Mouse (Mus musculus): ENCODE results near the gene Pam.

Gene Pam

DNA sequence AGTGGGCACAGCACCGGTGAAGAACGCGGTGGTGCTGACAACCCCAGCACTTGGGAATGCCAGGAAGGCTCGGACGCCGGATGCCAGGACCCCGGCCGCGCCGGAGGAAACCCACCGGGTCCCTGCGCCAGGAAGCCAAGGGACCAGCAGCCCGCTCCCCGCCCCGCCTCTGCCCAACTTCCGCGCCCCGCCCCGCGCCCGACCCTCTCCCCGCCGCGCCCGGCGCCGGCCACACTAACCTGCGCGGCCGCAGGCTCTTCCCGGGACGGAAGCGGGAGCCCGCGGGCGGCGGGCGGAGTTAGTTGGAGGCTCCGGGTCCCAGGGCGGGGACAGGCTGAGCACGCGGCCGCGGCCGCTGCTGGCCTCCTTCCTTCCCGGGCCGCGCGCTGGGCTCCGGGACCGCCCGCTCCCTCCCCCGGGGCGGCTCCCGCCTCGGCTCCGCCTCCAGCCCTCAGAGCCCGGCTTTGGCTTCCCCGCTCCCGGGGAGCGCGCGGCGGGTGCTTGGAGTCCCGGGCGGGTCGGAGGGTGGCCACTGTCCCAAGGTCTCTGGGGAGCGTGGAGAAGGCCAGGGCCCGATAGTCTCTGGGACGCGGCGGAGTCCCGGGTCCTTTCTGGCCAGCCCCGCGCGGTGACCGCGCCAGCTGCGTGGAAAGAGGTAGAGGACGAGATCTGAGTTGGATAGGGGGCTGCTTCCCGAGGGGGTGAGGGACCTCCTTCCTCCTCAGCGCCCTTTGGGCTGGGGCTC is at the start of gene Pam:
TSS of gene Pam (minus strand) at position 401 of the 745 bp plus-strand sequence.
- DNase-seq (ENCODE audit: low spot score), result peak; percentile 43

DNA sequence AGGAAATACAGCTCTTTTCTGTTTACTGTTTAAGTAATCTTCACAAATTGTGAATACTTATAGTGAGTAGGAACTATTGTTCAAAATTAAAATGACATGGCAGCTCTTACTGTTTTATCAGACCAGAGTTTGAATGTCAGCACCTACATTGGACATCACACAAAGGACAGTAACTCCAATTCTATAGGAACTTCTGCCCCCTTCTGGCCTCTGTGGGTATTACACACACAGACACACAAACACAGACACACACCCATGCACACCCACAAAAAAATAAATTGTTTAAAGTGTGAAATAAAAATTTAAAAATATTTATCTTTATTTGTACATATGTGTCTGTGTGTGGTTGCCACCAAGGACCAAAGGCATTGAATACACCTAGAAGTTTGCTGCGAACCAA is 49.4 kb upstream of the Pam start:
- no peak for DNase-seq (ENCODE audit: low spot score)

DNA sequence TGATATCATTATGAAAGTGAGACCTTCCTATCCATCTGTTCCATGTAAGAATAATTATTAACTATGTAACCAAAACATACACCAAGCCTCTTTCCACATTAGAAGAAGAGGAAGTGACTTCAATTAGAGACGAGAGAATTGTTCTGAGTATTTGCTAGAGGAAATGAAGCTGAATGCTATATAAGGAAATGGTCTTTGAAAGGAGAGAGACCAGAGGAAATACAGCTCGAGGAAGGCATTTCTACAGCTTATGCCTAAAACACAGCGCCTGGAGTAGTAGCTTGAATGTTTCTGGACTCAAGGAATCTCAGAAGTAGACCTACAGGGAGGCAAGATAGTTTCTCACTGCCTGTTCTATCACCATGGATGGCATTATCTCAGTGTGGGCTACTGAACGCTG is 35.8 kb upstream of the Pam start:
- DNase-seq (ENCODE audit: low spot score), result no peak

DNA sequence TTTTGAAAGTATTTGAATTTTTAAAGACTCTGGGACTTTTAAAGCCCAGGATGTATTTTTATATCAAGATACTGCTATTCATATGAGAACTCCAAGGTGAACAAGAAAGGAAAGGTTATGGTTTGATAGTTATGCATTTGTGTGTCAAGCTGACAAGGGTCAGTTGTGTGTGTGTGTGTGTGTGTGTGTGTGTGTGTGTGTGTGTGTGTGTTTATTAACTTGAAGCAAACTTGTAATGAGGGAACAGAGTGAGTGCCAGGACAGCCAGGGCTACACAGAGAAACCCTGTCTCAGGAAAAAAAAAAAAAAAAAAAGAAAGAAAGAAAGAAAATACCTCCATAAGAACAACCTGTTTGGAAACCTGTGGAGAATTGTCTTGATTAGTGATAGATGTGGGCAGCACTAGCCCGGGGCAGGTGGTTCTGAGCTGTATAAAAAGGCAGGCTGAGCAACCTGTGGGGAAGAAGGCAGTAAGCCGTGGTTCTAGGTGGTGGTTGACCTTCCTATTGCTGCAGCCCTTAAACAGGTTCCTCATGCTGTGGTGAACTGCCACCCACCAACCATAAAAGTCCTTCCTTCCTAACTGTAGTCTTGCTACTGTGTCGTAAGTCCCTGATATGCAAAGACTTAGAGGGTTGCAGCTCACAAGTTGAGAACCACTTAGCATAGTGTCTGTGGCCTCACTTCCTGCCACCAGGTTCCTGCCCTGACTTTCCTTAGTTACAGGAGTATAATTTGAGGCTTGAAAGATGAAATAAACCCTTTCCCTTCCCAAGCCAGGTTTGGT is 34.3 kb upstream of the Pam start:
- DNase-seq (ENCODE audit: low spot score), result no peak

DNA sequence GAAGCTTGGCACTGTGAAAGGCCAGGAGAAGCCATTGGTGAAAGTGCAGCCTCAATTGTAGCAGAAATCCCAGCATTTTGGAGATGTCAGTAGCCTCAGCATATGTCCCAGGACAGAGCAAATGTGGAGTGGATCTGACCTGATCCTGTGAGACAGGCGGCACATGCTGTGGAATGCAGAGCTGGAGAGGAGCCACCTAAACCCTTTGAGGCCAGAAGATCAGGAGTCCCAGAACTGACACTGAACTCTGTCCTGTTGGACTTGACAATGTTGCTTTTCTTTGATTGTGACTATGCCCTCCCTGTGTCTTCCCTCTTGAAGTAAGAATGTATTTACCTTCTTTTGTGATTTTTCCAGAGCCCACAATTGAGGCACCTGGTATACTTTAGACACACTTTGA is 33.7 kb upstream of the Pam start:
- no peak for DNase-seq (ENCODE audit: low spot score)

DNA sequence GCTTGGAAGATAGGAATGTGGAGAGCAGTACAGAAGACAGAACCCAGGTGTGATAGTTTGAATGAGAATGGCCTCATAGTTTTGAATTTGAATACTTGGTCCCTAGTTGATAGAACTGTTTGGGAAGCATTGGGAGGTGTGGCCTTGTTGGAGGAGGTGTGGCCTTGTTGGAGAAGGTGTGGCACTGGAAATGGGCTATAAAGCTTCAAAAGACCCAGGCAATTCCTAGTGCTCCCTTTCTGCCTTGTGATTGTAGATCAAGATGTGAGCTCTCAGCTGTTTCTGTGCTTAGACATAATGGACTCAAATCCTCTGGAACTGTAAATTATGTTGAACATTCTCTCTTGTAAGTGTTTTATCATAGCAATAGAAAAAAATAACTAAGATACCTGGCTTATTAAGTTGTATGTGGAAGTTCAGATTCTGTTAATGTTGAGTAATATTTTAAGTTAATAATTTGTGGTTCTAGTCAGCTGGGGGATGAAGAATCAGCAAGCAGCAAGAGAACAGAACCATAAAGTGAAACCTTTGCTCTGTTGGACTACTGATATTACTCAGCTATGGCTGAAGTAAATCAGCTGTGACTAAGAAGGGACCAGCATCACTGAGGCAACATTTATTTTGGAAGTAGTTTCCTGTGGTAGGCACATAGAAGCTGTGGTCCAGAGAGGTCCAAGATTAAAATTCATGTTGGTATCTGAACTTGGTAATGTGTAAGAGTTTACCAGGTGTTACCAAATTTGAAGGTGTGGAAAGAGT is 33.1 kb upstream of the Pam start:
- DNase-seq (ENCODE audit: low spot score), result no peak

DNA sequence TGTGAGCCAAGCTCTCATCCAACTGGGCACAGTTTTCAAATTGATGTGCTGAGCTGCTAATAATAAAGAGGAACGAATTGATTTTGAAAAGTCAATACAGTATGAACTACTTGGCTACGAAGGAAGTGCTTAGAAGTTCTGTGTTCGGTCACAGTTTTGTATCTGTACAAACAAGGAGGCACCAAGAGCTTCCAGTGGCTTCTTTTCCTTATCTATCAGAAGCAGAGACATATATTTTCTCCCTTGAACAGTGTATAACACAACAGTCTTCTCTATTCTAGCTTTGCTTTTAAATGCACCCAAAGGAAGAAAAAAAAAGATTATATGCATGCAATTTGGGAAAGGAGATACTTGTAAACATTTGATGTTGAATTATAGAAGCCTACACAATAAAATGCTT is 30.8 kb upstream of the Pam start:
- no peak for DNase-seq (ENCODE audit: low spot score)

DNA sequence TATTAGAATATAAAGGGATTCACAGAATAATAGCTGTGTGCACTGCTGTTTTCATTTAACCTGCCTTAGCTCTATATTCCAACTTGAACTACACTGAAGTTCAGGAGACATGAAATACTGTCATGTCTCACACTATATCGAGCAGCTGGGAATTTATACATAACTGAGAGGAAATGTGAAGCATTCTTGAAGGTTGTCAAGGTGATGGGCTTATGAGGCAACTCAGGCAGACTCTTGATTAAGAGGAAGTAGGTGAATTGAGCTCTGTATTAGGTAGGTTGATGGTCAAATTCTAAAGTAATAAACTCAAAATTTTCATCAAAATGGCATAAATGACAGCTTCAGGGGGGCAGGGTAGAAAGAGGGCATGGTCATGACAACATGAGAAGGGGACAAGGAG is 29.3 kb upstream of the Pam start:
- no peak for DNase-seq (ENCODE audit: low spot score)

DNA sequence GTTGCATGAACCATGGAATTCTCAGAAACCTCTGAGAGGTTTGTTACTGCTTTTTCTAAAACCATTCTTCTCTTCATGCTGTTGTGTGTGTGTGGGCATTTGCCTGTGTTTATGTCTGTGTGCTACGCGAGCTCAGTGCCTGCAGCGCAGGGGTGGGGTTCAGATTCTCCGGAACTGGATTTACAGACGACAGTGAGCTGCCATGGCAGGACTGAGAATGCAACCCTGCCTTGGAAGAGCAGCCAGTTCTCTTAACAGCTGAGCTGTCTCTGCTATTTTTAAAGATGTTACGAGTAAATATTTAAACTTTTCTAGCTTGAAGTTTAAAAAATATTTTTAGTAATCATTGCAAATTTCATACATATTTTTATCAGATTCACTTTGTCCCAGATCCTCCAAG is 24.1 kb upstream of the Pam start:
- no peak for DNase-seq (ENCODE audit: low spot score)

DNA sequence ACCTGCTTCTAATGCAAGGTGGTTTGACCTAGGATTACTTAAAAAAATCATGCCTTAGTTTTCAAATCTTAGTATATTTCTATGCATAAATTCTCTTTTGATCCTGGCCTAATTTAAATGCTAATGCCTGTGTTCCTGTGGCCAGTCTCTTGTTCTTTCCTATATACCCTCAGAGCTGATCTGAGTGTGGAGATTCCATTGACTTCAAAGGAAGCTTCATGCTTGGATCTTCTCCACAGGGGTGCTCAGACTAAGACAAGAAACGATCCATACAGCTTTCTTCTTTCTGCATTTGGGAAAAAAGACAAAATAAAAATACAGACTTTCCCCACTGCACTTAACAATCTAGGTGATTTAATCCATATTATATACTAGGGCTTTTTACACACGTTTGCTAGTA is 12.2 kb upstream of the Pam start:
- no peak for DNase-seq (ENCODE audit: low spot score)

DNA sequence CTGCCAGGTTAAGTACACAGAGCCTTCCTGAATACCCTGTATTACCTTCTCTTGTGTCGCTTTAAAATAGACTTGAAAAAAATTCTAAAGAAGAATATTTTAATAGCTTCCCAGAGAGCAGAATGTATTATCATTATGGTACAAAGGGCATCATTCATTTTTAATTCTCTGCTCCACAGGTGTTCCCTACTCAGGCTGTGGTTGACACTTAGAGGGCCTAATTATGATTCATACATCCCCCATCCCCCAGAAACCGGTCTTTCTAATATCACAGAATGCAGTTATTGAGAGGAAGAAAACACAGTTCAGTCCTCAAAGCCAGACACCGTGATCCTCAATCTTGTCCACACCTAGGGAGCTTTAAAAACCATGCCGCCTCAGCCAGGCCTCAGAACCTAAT is 4.0 kb upstream of the Pam start:
- no peak for DNase-seq (ENCODE audit: low spot score)

DNA sequence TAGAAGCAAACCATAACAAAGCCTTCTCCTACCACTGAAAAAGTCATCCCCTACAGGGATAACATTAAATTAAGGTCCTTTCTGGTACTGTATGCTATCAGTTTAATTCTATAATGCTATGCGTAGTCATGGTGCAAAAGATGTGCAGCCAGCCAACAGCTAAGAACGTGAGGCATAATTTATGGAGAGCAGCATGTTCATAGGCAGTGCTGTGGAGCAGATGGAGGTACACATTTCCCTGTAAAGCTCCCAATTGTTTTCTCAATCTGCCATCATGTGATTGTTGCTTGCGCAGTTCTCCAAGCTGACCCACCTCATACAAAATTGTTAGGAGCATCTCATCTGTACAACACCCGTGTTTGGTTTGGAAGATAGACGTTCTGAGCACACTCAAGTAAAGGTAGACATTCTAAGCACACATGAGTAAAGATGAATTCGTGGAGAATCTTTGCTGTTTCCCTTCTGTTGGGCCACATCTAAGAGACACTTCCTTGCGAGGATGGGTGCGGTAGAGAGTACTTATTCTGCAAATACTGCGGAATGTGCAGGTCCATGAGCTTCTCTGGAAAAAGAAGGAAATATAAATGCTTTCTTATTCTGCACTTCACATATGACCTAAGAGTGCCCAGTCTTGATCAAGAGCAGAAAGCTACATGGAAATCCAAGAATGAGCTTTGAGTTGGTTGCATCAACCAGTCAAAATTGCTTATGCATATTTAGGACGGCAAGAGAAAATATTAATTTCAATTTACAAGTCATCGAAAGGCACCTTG is 2.7 kb upstream of the Pam start:
- DNase-seq (ENCODE audit: low spot score), result no peak

DNA sequence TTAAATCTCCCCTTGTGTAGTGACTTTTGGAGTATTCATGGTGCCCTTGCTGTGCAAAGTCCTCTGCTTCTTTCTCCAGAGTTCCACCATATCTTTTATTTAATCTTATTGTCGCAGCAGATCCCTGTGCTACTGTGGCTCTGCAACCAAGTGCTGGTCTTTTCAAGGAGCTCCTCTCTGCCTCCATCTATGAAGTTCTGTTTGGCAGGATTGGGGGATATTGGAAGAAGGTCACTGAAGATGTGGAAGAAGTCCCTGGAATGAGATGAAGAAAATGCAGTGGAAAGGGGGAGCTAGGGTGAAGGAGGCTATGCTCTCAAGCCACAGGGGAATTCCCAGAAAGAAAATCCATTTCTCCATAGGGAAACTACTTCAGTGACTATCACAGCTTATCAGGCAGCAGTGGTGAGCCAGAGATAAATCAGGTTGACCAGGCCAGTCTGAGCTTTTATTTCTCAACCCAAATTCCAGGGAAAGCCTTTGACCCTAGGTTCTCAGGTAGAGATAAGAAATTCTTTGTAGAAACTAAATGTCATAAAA is 1.0 kb upstream of the Pam start:
- no peak for DNase-seq (ENCODE audit: low spot score)

DNA sequence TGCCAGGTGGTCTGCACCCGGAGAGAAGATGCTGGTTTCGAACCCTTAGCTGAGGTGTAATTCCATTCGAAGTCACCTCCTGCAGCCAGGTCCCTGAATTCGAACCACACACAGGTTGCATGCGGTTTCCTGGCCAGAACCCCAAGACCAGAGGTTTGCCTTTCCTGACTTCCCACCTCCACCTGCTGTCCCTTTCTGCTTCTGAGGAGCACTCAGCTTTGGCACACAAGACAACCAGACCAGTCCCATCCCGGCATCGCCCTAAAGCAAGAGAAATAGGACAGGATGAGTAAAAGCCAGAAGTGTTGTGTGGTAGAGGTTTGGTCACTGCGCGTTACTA is 515 bp upstream of the Pam start:
- no peak for DNase-seq (ENCODE audit: low spot score)

DNA sequence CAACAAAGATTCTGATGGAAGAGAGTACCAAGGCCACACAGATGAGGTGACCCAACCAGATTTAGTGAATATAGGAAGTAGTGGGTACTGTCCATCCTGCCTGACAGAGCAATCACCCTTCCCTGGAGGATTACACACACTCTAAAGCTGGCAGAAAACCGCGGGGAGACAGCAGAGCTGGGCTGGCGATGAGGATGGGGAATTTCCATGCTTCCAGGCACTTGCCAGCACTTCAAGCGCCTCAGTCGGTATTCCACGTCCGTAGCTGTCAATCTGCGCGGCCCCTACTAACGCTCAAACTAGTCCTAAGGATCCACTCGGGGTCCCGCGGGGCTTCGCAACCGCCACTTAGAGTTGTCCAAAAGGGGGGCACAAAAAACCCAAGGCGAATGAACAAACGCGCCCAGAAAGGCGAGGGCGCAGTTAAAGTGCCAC is 618 bp downstream of the Pam start:
- no peak for DNase-seq (ENCODE audit: low spot score)

DNA sequence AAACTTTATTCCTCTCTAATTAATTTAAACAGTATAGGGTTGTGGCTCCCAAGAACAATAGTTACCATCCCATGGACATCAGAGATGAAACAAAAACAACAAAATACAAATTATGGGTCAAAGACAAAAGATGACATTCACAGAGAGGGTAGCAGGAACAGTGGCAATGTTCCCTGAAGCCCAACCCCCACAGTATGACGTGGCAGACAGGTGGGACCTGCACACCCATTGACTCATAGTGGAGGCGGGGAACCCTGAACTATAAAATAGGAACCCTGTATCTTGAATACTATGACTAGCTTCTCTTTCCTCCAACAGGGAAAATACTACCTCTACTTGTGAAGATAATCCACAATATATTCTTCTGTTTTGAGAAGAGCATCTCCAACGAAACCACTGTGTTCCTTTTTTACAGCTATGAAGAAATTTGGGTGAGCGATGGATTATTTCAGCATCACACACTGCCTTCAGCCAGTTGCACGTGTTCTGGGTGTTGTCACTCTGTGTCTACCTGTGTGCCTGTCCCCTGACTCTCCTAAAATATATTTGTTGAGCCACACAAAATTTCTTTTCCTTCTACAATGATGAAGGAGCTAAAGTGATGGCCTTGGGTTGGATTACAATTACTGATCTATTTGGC is 6.0 kb downstream of the Pam start:
- DNase-seq (ENCODE audit: low spot score), result no peak

DNA sequence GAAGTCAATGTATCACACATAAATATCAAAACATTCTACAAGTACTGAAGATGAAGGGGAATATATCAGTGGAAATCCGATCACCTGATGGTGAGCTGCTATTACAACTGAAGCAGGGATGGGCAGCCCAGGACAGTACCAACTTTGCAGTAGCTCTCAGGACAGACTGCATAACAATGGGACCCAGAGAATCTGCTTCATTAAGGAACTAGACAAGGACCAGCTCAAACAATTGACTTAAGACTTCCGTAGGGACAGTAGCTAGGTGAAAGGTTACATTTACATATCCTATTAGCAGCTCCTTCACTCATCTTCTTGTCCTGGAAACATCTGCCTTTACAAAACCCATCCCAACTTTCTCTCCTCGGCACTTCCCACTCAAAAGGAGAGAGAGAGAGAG is 9.0 kb downstream of the Pam start:
- DNase-seq (ENCODE audit: low spot score), result no peak

DNA sequence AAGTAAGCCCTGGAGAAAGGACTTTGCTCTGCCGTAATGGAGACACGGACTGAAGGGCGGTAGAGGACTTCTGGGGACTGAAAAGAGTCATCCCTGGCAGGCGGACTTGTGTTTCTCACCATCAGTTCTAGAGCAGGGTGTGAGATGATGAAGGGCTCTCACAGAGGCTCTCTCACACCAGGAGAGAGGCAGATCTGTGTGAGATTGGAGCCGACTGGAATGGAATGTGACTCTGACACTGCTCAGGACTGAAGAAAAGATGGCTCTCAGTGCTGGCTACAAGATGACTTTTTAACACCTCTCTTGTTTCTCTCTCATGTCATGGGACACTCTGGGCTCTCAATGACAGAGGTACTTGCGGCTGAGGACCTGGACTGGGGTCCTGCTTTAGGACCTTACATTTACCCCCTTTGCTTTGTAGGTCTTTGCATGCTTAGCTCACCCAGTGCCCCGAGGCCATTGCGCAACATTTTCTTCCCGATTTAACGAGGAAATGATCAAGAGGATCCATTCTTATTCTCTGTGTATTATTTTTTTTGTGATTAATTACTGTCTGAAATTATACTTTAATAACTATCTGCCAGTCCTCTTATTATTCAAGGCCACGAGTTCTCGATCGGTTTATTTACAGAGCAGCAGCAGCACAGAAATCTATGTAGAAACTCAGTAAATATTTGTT is 10.7 kb downstream of the Pam start:
- no peak for DNase-seq (ENCODE audit: low spot score)

DNA sequence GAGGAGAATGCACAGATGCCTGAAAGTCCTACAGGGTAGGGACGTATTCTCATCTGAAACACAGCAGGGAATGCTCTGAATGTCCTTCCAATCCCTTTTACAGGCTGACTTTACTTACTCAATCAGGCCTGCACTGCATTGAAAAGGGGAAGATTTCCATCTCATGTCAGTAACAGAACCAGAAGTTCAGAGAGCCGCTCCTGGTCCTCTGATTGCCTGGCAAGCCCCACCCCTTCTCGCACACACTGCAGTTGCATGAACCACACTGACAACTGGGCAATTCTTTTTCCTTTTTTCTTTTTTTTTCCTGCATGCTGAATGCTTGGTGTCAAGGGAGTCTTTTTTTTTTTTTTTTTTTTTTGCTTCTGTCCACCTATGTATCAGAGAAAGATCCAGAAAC is 11.9 kb downstream of the Pam start:
- no peak for DNase-seq (ENCODE audit: low spot score)

DNA sequence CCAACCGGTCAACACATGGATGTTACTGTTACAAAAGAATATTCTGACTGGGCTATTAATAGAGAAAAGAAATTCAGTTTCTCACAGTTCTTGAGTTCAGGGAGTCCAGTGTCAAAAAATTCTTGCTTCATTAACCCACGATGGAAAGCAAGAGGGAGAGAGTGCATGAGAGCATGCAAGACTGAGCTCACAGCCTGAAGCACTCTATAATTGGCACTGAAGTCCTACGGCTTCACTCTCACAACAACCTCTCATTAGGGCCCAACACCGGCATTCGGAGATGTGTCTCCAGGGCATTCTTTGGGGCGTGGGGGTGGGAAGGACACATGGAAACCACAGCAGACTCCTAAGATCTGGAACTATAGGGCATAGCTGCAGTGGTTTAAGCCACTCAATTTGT is 12.5 kb downstream of the Pam start:
- no peak for DNase-seq (ENCODE audit: low spot score)

DNA sequence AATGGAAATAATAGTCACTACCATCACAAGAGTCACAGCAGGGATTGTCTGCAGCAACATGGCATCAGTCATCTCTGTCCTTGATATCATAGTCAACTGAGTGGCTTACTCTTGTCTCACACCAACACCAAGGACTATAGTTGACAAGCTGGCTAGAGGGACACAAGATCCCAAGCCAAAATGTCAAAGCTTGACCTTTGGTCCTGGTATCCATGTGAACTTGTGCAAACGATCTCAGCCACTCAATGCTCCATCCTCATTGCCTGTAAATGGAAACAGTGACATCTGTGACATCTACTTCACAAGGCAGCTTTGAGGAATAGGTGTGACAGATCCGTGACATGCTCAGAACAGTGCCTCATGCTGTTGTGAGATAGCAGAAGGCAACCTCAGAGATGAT is 15.0 kb downstream of the Pam start:
- DNase-seq (ENCODE audit: low spot score), result no peak

Data from urinary bladder, postnatal 10 days (tissue).